Mouse (Mus musculus) stomach, postnatal 0 days (tissue): Measurements from ENCODE around the gene Gas6.

ENCODE experiments used
- CTCF ChIP-seq: IDR thresholded peaks from 2 replicates; pipeline ENCODE4 v1.5.1; 2016; ENCODE audit warnings: antibody characterized with exemption, low read depth, mild to moderate bottlenecking, moderate library complexity
- EP300 ChIP-seq: optimal IDR thresholded peaks from 2 replicates; pipeline ENCODE3; 2016; ENCODE audit warnings: antibody characterized with exemption

- peak; percentile 5; the same call in 1 of the 2 replicates for TF ChIP-seq CTCF
- no peak for TF ChIP-seq EP300
Measured at GRCm38 (mm10) chr8:13493858-13494631, at the start of gene Gas6.
